Mouse (Mus musculus): ENCODE results near the gene Mrps10. TPM values are rescaled to one million over a fixed set of nuclear protein-coding genes. Genes with fewer than 3 reads are reported as not detected.
"Not testable (repeated sequence)": the region's sequence is repeated elsewhere in the genome, so short reads cannot be mapped to it uniquely, and the experiment has no call there.

Gene Mrps10
- total and polyA plus RNA-seq, 2 experiments from 2014 or later: 33.3 to 70.1 TPM

DNA sequence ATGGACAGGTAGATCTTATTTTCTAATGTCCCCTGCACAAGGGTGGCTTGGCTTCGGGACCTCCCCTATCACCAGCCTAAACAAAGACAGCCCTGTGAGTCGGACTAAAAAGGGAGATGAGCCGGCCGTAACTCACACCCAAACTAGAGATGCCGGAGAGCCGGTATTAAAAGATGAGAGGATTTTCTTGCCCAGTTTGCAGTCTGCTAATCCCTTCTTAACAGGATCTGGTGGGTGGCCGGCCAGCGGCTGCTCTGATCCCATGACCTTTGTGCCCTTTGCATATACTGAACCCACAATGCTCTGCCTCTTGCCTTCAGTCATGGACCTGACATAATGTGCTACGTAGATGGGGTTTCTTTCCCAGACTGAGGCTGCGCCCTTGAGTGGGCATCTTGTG is 31.8 kb downstream of the Mrps10 start, which contains the start of gene Guca1a:
Guca1a (minus strand) TSS at position 134 of the 400 bp plus-strand sequence.
- Histone ChIP-seq H3K4me1 (ENCODE audit: insufficient read depth, low read length) (no peaks in the 10 kb centered on the region), H3K27me3 (ENCODE audit: insufficient read depth, low read length) (peaks cover 8% of the 10 kb centered on the region; the same call in 1 of the 2 replicates), H3K4me2 (ENCODE audit: low read depth, low read length, poor library complexity, severe bottlenecking) (no peak within 1 kb of the TSS), H3K27ac (ENCODE audit: low read depth, low read length) (no peak within 1 kb of the TSS), H3K9me3 (ENCODE audit: low read length) (no peaks in the 10 kb centered on the region), H3K9ac (replicated peaks; ENCODE audit: low read length, poor library complexity, severe bottlenecking) (no peak within 1 kb of the TSS), H3K36me3 (ENCODE audit: insufficient read depth, low read length) (no peaks in the 10 kb centered on the region), H3K4me3 (ENCODE audit: low read depth, low read length) (no peak within 1 kb of the TSS)
- no peak for DNase-seq (ENCODE audit: low spot score)
- 10% methylated on average over 10 of the region's 10 CpGs for WGBS
- ATAC-seq (ENCODE audit: low FRiP score): no peak
- no peak for TF ChIP-seq CTCF (IDR thresholded peaks at IDR 0.05)

DNA sequence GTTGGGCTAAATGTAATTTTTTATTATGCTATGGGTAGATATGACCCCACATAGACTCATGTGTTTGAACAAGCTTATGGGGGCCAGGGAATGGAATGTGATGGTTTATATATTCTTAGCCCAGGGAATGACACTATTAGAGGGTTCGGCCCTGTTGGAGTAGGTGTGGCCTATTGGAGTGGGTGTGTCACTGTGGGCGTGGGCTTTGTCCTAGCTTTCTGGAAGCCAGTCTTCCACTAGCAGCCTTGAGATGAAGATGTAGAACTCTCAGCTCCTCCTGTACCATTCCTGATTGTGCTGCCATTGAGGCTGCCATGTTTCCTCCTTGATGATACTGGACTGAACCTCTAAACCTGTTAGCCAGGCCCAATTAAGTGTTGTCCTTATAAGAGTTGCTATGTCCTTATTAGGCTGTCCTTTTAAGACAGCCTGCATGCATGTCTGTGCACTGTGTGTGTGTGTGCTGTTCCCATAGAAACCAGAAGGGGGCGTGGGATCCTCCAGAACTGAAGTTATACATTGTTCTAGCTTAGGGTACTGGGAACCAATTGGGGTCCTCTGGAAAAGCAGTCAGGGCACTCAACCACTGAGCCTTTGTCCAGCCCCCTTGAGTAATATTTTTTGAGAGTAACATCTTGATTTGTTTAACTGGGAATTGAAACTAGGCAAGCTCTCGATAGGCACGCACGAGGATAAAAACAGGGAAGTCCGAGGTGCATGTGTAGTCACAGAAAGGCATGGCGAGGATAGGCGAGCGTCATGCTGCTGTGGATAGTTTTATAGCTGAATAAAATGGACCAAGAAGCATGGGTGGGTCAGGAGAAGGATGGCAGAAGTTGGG is 39.2 kb downstream of the Mrps10 start:
- 70% methylated on average over 10 of the region's 10 CpGs for WGBS

DNA sequence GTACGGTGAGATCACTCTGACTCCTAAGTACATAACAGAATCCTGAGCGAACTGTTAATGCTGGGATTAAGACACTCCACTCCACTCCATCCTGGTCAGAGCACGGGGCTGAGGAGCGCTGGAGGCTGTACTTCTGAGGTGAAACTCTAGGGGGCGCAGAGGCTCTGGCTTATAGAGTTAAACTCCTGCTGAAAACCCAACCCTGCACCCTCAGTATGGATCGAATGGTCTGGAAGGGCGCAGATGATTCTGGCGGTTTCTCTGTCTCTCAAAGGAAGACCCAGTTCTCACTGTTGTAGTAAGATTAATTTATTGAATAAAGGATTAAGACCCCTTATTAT is 39.8 kb downstream of the Mrps10 start:
- Histone ChIP-seq H3K4me2 (ENCODE audit: low read depth, low read length, poor library complexity, severe bottlenecking) (no peak overlapping the region), H3K9me3 (ENCODE audit: low read length) (no peaks in the 10 kb centered on the region), H3K4me3 (ENCODE audit: low read depth, low read length) (no peak overlapping the region), H3K27ac (ENCODE audit: low read depth, low read length) (no peak overlapping the region), H3K4me1 (ENCODE audit: insufficient read depth, low read length) (no peaks in the 10 kb centered on the region), H3K27me3 (ENCODE audit: insufficient read depth, low read length) (peaks cover 18% of the 10 kb centered on the region), H3K36me3 (ENCODE audit: insufficient read depth, low read length) (no peaks in the 10 kb centered on the region), H3K9ac (replicated peaks; ENCODE audit: low read length, poor library complexity, severe bottlenecking) (no peak overlapping the region)
- ATAC-seq (ENCODE audit: low FRiP score): no peak
- peak; percentile 51 for DNase-seq (ENCODE audit: low spot score)
- WGBS: 29% methylated on average over 8 of the region's 8 CpGs
- peak; percentile 65 for TF ChIP-seq CTCF (IDR thresholded peaks at IDR 0.05)

More for the DNA sequence above, 39.2 kb downstream of the Mrps10 start:
- ATAC-seq (ENCODE audit: low FRiP score) (no peak), DNase-seq (ENCODE audit: low spot score) (no peak)
- Histone ChIP-seq H3K4me2 (ENCODE audit: low read depth, low read length, poor library complexity, severe bottlenecking) (no peak overlapping the region), H3K9me3 (ENCODE audit: low read length) (no peaks in the 10 kb centered on the region), H3K36me3 (ENCODE audit: insufficient read depth, low read length) (no peaks in the 10 kb centered on the region), H3K27ac (ENCODE audit: low read depth, low read length) (no peak overlapping the region), H3K27me3 (ENCODE audit: insufficient read depth, low read length) (peaks cover 18% of the 10 kb centered on the region), H3K9ac (replicated peaks; ENCODE audit: low read length, poor library complexity, severe bottlenecking) (no peak overlapping the region), H3K4me1 (ENCODE audit: insufficient read depth, low read length) (no peaks in the 10 kb centered on the region), H3K4me3 (ENCODE audit: low read depth, low read length) (no peak overlapping the region)
- no peak for TF ChIP-seq CTCF (IDR thresholded peaks at IDR 0.05)

DNA sequence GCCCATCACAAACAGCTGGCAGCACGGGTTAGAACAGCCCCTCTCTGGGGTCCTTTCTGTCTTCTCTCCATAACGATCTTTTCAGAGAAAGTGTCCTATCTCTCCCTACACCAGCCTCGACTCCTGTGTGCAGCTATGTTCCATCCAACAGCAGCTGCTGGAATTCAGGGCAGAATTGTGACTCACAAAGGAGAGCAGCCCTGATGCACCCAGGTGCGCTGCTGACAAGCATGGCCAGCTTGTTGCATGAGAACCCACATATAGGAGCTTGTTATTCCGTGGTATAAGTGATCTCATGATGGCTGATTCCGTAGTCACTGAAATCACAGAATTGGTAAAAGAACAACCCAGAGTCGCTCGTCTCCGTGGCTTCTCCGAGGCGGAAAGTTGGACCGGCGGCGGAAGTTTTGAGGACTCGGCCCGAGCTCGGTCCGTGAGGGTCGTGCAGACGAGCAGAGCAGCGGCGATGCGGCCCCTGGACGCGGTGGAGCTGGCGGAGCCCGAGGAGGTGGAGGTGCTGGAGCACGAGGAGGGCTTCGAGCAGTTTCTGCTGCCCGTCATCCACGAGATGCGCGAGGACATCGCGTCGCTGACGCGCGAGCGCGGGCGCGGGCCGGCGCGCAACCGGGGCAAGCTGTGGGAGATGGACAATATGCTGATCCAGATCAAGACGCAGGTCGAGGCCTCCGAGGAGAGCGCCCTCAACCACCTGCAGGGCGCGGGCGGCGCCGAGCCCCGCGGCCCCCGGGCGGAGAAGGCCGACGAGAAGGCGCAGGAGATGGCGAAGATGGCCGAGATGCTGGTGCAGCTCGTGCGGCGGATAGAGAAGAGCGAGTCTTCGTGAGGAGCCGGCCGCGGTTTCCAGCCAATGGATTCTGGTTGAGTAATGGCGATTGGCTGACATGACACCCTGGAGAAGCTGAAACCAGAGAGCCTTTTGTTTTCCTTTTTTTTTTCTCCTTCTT is 41.5 kb downstream of the Mrps10 start:
- Histone ChIP-seq H3K4me3 (ENCODE audit: low read depth, low read length) (peak overlapping the region; percentile 31), H3K9ac (replicated peaks; ENCODE audit: low read length, poor library complexity, severe bottlenecking) (peak overlapping the region; percentile 42), H3K27ac (ENCODE audit: low read depth, low read length) (peak overlapping the region; percentile 26; the same call in 1 of the 2 replicates), H3K27me3 (ENCODE audit: insufficient read depth, low read length) (peaks cover 18% of the 10 kb centered on the region), H3K4me2 (ENCODE audit: low read depth, low read length, poor library complexity, severe bottlenecking) (peak overlapping the region; percentile 51)
- H3K36me3 ChIP-seq (ENCODE audit: insufficient read depth, low read length); DNase-seq (ENCODE audit: low spot score); H3K4me1 ChIP-seq (ENCODE audit: insufficient read depth, low read length); H3K9me3 ChIP-seq (ENCODE audit: low read length): not testable (repeated sequence)
- ATAC-seq (ENCODE audit: low FRiP score): peak; percentile 65
- 2% methylated on average over 74 of the region's 74 CpGs for WGBS

DNA sequence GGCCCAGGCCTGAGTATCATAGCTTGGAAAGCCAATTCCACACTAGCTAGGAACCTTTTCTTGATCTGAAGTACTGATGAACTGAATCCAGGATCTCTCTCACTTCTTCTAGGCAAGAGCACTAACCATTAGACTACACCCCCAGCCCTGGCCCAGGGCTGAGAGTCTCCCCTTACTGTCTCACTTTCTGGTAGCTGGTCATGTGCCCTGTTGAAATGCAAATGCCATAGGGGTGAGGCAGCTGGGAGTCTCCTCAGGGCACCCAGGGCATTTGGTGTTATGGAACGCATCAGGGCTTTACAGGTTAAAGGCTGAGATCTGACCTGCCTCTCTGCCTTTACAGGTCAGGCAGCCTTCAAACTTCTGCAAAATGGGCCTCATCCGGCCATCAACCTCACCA is 51.5 kb downstream of the Mrps10 start:
- no peak overlapping the region for H3K9ac ChIP-seq (replicated peaks; ENCODE audit: low read length, poor library complexity, severe bottlenecking)
- no peak overlapping the region for H3K27ac ChIP-seq (ENCODE audit: low read depth, low read length)
- no peak overlapping the region for H3K4me3 ChIP-seq (ENCODE audit: low read depth, low read length)
- no peak for TF ChIP-seq CTCF (IDR thresholded peaks at IDR 0.05)
- WGBS: 92% methylated on average over 2 of the region's 2 CpGs
- no peaks in the 10 kb centered on the region for H3K36me3 ChIP-seq (ENCODE audit: insufficient read depth, low read length)
- ATAC-seq (ENCODE audit: low FRiP score) (no peak), DNase-seq (ENCODE audit: low spot score) (no peak)
- no peaks in the 10 kb centered on the region for H3K9me3 ChIP-seq (ENCODE audit: low read length)
- no peaks in the 10 kb centered on the region for H3K27me3 ChIP-seq (ENCODE audit: insufficient read depth, low read length)
- H3K4me2 ChIP-seq (ENCODE audit: low read depth, low read length, poor library complexity, severe bottlenecking): no peak overlapping the region
- no peaks in the 10 kb centered on the region for H3K4me1 ChIP-seq (ENCODE audit: insufficient read depth, low read length)
